Mouse (Mus musculus): ENCODE results near the gene Uqcr10.

The Uqcr10 gene

GRCm38 (mm10) chr11:4675126-4675562, 29.0 kb downstream of the Uqcr10 start:
- no peak for DNase-seq (ENCODE audit: low read depth)

- no peak for DNase-seq (ENCODE audit: low read depth)
Measured at GRCm38 (mm10) chr11:4674593-4674992, 29.5 kb downstream of the Uqcr10 start.

GRCm38 (mm10) chr11:4671736-4672135, 32.4 kb downstream of the Uqcr10 start:
- no peak for DNase-seq (ENCODE audit: low read depth)

GRCm38 (mm10) chr11:4662496-4662878, 41.7 kb downstream of the Uqcr10 start:
- no peak for DNase-seq (ENCODE audit: low read depth)

- DNase-seq (ENCODE audit: low read depth): no peak
Measured at GRCm38 (mm10) chr11:4661871-4662495, 42.2 kb downstream of the Uqcr10 start.

- DNase-seq (ENCODE audit: low read depth): peak; percentile 82
Measured at GRCm38 (mm10) chr11:4661324-4661723, 42.8 kb downstream of the Uqcr10 start.

GRCm38 (mm10) chr11:4660309-4661025, 43.7 kb downstream of the Uqcr10 start:
- DNase-seq (ENCODE audit: low read depth): no peak

GRCm38 (mm10) chr11:4659818-4660217, 44.3 kb downstream of the Uqcr10 start:
- DNase-seq (ENCODE audit: low read depth): no peak

All from NIH3T3 (cell line).